Mouse (Mus musculus) heart, adult 2 months (tissue): ENCODE data around the gene Myb.

Experiments
- CTCF ChIP-seq: fragments of 200-600 bp; IDR thresholded peaks from 2 replicates; pipeline ENCODE4 v1.8.1; 2022; ENCODE audit warnings: antibody characterized with exemption, mild to moderate bottlenecking, moderate library complexity
- POLR2A ChIP-seq: fragments of 200-500 bp; IDR thresholded peaks from 2 replicates; pipeline ENCODE4 v1.6.1; 2011; ENCODE audit warnings: mild to moderate bottlenecking, low read depth, low read length, control low read depth; ENCODE audit not compliant: insufficient read depth

GRCm38 (mm10) chr10:21203886-21204285 is 43.1 kb upstream of the Myb start:
- TF ChIP-seq CTCF (no peak), POLR2A (no peak)
